In the genomic region with DNA sequence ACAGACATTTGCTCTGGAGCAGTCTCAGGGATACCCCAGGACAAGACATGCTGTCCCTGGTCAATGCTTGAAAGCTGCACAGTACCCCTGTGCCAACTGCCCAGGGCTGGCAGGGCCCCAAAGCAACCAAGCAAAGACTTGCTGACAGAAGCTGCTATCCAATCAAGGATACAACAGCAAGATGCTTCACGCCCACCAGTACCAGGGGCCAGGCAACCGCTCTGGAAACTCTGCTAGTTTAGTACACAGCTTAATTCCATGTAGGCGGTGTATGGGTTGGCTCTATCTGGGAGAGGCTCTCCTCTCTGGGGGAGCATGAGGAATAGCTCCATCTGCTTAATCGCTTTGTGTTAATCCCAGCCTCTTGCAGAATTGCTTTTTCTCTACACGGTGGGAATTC, we compare ENCODE assay signal across 10 mouse cellular contexts. TPM values are rescaled to one million over a fixed set of nuclear protein-coding genes. Genes with fewer than 3 reads are reported as not detected.
DNase-seq lines count a peak whose midpoint lies in the region; ATAC-seq and TF ChIP-seq lines count a peak whose summit lies in the region.
"Had no signal": no experiment of that assay in that cellular context is flagged by ENCODE, and none has a peak within 500 bp of the region (broad histone marks: within the 10 kb centered on the region; RNA-seq: fewer than 3 reads in every experiment).

No protein-coding gene starts in this region.

- ATAC-seq in kidney, embryonic 14.5 days (ENCODE audit: low FRiP score, low TSS enrichment): no peak
- ATAC-seq in forebrain, embryonic 16.5 days: peak; percentile 78
- no peak for ATAC-seq in CD4-positive, CD25-positive, alpha-beta regulatory T cell, adult 4 months

- H3K4me3 ChIP-seq in kidney, adult 2 months (ENCODE audit: insufficient read depth, low read depth, low read length): no peak overlapping the region
- no peak overlapping the region for H3K4me3 ChIP-seq in kidney, embryonic 14.5 days (ENCODE audit: low read length)
- no peak overlapping the region for H3K4me3 ChIP-seq in forebrain, embryonic 16.5 days (replicated peaks; ENCODE audit: low read length)

- no peak overlapping the region for H3K4me2 ChIP-seq in kidney, embryonic 14.5 days (replicated peaks; ENCODE audit: low read depth, low read length)
- H3K4me2 ChIP-seq in forebrain, embryonic 16.5 days (ENCODE audit: low read length): no peak overlapping the region

- no peak overlapping the region for H3K9ac ChIP-seq in kidney, embryonic 14.5 days (ENCODE audit: low read depth, low read length)
- H3K9ac ChIP-seq in forebrain, embryonic 16.5 days (replicated peaks; ENCODE audit: low read depth, low read length): no peak overlapping the region; the same call in 1 of the 2 replicates

- H3K27me3 ChIP-seq in kidney, adult 2 months (replicated peaks; ENCODE audit: control insufficient read depth, insufficient read depth, low read length): no peaks in the 10 kb centered on the region
- no peaks in the 10 kb centered on the region for H3K27me3 ChIP-seq in kidney, embryonic 14.5 days (ENCODE audit: control insufficient read depth, insufficient read depth, low read length)
- no peaks in the 10 kb centered on the region for H3K27me3 ChIP-seq in forebrain, embryonic 16.5 days (replicated peaks; ENCODE audit: control insufficient read depth, insufficient read depth, low read length)

- H3K9me3 ChIP-seq in kidney, embryonic 14.5 days (ENCODE audit: control insufficient read depth, low read length): no peaks in the 10 kb centered on the region
- no peaks in the 10 kb centered on the region for H3K9me3 ChIP-seq in forebrain, embryonic 16.5 days (ENCODE audit: control insufficient read depth, low read length)

- 75% methylated on average over 5 of the region's 5 CpGs for WGBS in kidney, adult 2 months
- 90% methylated on average over 5 of the region's 5 CpGs for WGBS in kidney, embryonic 14.5 days
- 38% methylated on average over 5 of the region's 5 CpGs for WGBS in forebrain, embryonic 16.5 days

- peak; percentile 81 for DNase-seq in kidney, adult 2 months
- DNase-seq in layer of hippocampus, postnatal 36 days: peak; percentile 77 to 82
- peak; percentile 70 for DNase-seq in right cerebral cortex, postnatal 25 days
- DNase-seq in natural killer cell, adult 2 months (ENCODE audit: low spot score in 2 of 2): no peak
- no peak for DNase-seq in heart, adult 11 months

- no peak overlapping the region for H3K27ac ChIP-seq in kidney, adult 2 months (ENCODE audit: insufficient read depth, low read depth, low read length)
- H3K27ac ChIP-seq in kidney, embryonic 14.5 days (ENCODE audit: low read depth, low read length): no peak overlapping the region
- H3K27ac ChIP-seq in forebrain, embryonic 16.5 days (ENCODE audit: low read length): peak overlapping the region; percentile 96
- H3K27ac ChIP-seq: kidney, postnatal 0 days had no signal

- peaks cover 10% of the 10 kb centered on the region; the same call in 1 of the 2 replicates for H3K4me1 ChIP-seq in kidney, adult 2 months (ENCODE audit: control insufficient read depth, insufficient read depth, low read length)
- H3K4me1 ChIP-seq in kidney, embryonic 14.5 days (ENCODE audit: control insufficient read depth, insufficient read depth, low read length): peaks cover 6% of the 10 kb centered on the region
- peaks cover 34% of the 10 kb centered on the region for H3K4me1 ChIP-seq in forebrain, embryonic 16.5 days (replicated peaks; ENCODE audit: control insufficient read depth, insufficient read depth, low read length)

- H3K36me3 ChIP-seq in kidney, adult 2 months (ENCODE audit: control insufficient read depth, insufficient read depth, low read length): no peaks in the 10 kb centered on the region
- no peaks in the 10 kb centered on the region for H3K36me3 ChIP-seq in kidney, embryonic 14.5 days (ENCODE audit: control insufficient read depth, insufficient read depth, low read length)
- 0 out of 2 replicates have a peak, but pooled peaks cover 2% of the 10 kb centered on the region for H3K36me3 ChIP-seq in forebrain, embryonic 16.5 days (ENCODE audit: control insufficient read depth, insufficient read depth)

- no peak for TF ChIP-seq POLR2A in kidney, adult 2 months (IDR thresholded peaks at IDR 0.05; ENCODE audit: low read depth, low read length)

- TF ChIP-seq CTCF in kidney, adult 2 months (conservative IDR thresholded peaks at IDR 0.05; ENCODE audit: insufficient read depth, insufficient read length, low read depth, low read length): no peak

RNA-seq across cellular contexts. Expression of gene 1700019N19Rik, which starts 35.3 kb away (rescaled TPM):
- 0.16 TPM in 2 replicates for polyA plus RNA-seq in kidney, adult 2 months (2012; rRNA removed)
- not detected in 2 replicates for polyA plus RNA-seq in kidney, embryonic 14.5 days (2014; fragmentation: Nextera tagmentation; extraction: Ambion mirVana)
- polyA plus RNA-seq in forebrain, embryonic 16.5 days (2015; fragmentation: Nextera tagmentation; extraction: Ambion mirVana): not detected in 2 replicates
- total RNA-seq in layer of hippocampus, postnatal 36 days (2021): under 1 TPM; 0.37 to 0.53 TPM
- not detected for polyA plus RNA-seq in CD4-positive, CD25-positive, alpha-beta regulatory T cell, adult 4 months (2017; shearing (Covaris generic))
- polyA plus RNA-seq: embryonic facial prominence, embryonic 11.5 days; kidney, postnatal 0 days had no signal

Comparison
In these comparisons a context has a peak if more than half of its experiments do, and no peak if none do; other contexts are left out.
1. DNase-seq: peak in kidney, adult 2 months (single experiment), layer of hippocampus, postnatal 36 days (2 of 2) and right cerebral cortex, postnatal 25 days (single experiment); none in natural killer cell, adult 2 months (0 of 2) and heart, adult 11 months (single experiment).